Mouse (Mus musculus) neural tube, embryonic 12.5 days (tissue): ENCODE data around the gene Rpl36al. TPM values are rescaled to one million over a fixed set of nuclear protein-coding genes. Genes with fewer than 3 reads are reported as not detected.
A peak's percentile ranks its signal among the peaks of the same experiment; 100 is the strongest.
"Not testable (repeated sequence)": the region's sequence is repeated elsewhere in the genome, so short reads cannot be mapped to it uniquely, and the experiment has no call there.

Source experiments
- ATAC-seq: fragments of 200-750 bp; cut with Nextera tagmentation; 2 replicates; pipeline ENCODE4 v1.8.0; 2017; ENCODE audit warnings: low read depth, mild to moderate bottlenecking, moderate TSS enrichment, moderate library complexity; ENCODE audit not compliant: low FRiP score
- H3K27ac ChIP-seq: fragments of 300-500 bp; sonication (generic); 2 replicates; pipeline ENCODE4 v1.5.1; 2016
- H3K27me3 ChIP-seq: fragments of 300-500 bp; sonication (generic); replicated peaks from 2 replicates; pipeline ENCODE4 v1.6.1; 2016; ENCODE audit warnings: mild to moderate bottlenecking
- H3K36me3 ChIP-seq: fragments of 300-500 bp; sonication (generic); 2 replicates; pipeline ENCODE4 v1.6.1; 2016; ENCODE audit warnings: mild to moderate bottlenecking
- H3K4me1 ChIP-seq: fragments of 300-500 bp; sonication (generic); 2 replicates; pipeline ENCODE4 v1.6.1; 2016
- H3K4me2 ChIP-seq: fragments of 300-500 bp; sonication (generic); replicated peaks from 2 replicates; pipeline ENCODE4 v1.6.1; 2016; ENCODE audit warnings: mild to moderate bottlenecking
- H3K4me3 ChIP-seq: fragments of 300-500 bp; sonication (generic); 2 replicates; pipeline ENCODE4 v1.5.1; 2016
- H3K9ac ChIP-seq: fragments of 300-500 bp; sonication (generic); 2 replicates; pipeline ENCODE4 v1.6.1; 2016; ENCODE audit warnings: mild to moderate bottlenecking
- H3K9me3 ChIP-seq: fragments of 300-500 bp; sonication (generic); 2 replicates; pipeline ENCODE4 v1.6.1; 2016; ENCODE audit warnings: mild to moderate bottlenecking
- WGBS: fragments of 180-500 bp; shearing (Covaris S2); methylation state at CpG from one replicate; pipeline ENCODE4 v1.1.7; 2016; 5-methylcytosine and 5-hydroxymethylcytosine counted together
- polyA plus RNA-seq: library from polyadenylated mRNA; unstranded; fragments of >200 nt; fragmentation: Nextera tagmentation; extraction: Ambion mirVana; gene quantifications from 2 replicates; pipeline ENCODE4 v1.2.1, GENCODE M21; 2016

Gene Rpl36al
- polyA plus RNA-seq, 1 experiment from 2014 or later = 444 TPM

DNA sequence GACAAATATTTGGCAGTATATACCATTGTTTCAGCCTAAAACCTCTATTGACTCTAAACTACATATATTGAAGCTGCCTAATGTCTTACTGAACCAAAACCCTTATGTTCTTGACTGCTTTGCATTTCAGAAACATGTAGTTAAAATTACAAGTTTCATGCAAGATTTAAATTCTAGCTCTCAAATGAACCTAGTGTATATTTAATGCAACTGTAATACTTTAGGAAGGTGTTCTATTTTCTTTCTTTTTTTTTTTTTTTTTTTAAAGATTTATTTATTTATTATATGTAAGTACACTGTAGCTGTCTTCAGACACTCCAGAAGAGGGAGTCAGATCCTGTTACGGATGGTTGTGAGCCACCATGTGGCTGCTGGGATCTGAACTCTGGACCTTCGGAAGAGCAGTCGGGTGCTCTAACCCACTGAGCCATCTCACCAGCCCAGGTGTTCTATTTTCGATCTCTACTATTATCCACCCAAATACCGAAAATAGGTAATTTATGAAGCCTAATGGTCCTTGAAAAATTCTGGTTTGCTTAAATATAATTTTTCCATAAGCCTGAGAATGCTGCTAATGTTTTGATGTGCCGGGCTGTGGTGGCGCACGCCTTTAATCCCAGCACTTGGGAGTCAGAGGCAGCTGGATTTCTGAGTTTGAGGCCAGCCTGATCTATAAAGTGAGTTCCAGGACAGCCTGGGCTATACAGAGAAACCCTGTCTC lies 16.9 kb downstream of the Rpl36al start:
- WGBS = 66% methylated on average over 8 of the region's 8 CpGs
- Histone ChIP-seq H3K4me2 (peak overlapping the region; percentile 96; the same call in 1 of the 2 replicates), H3K4me1 (peaks cover 14% of the 10 kb centered on the region)
- H3K4me3 ChIP-seq, H3K36me3 ChIP-seq, H3K27ac ChIP-seq, H3K9ac ChIP-seq, H3K27me3 ChIP-seq, H3K9me3 ChIP-seq, ATAC-seq: not testable (repeated sequence)

DNA sequence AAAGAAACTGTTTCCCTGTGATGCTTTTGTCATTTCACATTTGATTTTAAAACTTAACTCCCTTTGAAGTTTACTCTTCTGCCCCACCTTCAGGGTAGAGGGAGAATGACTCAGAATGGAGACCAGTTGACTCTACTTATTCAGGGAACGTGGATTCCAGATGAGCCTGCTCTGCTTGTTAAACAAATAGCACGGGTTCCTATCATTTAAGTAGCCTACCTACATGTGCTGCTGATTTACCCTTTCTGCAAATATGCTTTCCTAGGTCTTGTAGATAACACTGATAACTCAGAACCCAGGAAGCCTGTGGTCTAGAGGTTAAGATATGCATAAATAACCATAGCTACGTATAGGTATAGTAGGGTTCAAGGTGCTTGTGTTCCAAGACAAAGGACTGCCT lies 19.0 kb downstream of the Rpl36al start:
- no peaks in the 10 kb centered on the region for H3K27me3 ChIP-seq
- ATAC-seq = no peak
- no peak overlapping the region for H3K4me2 ChIP-seq
- peaks cover 13% of the 10 kb centered on the region for H3K4me1 ChIP-seq
- H3K36me3 ChIP-seq = no peaks in the 10 kb centered on the region
- H3K4me3 ChIP-seq = no peak overlapping the region
- H3K9me3 ChIP-seq = no peaks in the 10 kb centered on the region
- 60% methylated on average over 3 of the region's 3 CpGs for WGBS
- no peak overlapping the region for H3K27ac ChIP-seq
- H3K9ac ChIP-seq = no peak overlapping the region

DNA sequence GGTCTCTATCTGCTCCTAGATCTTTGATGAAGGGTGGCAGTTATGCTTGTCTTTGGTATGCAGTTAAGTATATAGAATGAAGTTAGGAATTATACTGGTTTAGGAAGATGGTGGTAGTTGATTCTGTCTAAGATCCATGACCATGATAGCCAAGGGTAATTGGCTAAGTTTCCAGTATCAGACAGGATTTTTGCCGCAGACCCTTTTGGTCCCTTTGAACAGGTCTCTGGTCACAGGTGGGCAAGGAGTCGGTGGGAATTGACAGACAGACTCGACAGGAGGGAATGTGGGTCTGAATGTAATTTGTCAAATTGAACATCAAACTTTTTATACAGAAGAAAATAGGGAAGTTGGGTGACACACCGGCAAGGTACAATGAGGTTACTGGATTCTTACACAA lies 20.3 kb downstream of the Rpl36al start:
- H3K4me3 ChIP-seq, H3K9ac ChIP-seq, ATAC-seq, H3K27me3 ChIP-seq, H3K36me3 ChIP-seq, H3K4me2 ChIP-seq, H3K27ac ChIP-seq, H3K9me3 ChIP-seq, H3K4me1 ChIP-seq: not testable (repeated sequence)
- 85% methylated on average over 4 of the region's 4 CpGs for WGBS

DNA sequence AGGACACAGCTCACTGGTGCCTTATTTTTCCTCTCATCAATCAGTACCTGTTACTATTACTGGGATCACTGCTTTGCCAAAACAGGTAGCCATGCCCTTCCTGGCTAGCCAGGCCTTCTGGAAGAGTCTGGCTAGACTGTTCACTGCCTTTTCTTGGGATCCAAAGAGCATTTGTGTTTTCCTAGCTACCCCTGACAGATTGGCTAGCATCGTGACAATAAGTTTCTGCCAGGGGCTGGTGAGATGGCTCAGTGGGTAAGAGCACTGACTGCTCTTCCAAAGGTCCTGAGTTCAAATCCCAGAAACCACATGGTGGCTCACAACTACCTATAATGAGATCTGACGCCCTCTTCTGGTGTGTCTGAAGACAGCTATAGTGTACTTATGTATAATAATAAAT lies 23.2 kb downstream of the Rpl36al start:
- H3K4me2 ChIP-seq, H3K9me3 ChIP-seq, H3K9ac ChIP-seq, ATAC-seq, H3K4me3 ChIP-seq, H3K4me1 ChIP-seq, H3K27me3 ChIP-seq, H3K27ac ChIP-seq: not testable (repeated sequence)
- WGBS = 83% methylated on average over 2 of the region's 2 CpGs
- peaks cover 17% of the 10 kb centered on the region for H3K36me3 ChIP-seq

DNA sequence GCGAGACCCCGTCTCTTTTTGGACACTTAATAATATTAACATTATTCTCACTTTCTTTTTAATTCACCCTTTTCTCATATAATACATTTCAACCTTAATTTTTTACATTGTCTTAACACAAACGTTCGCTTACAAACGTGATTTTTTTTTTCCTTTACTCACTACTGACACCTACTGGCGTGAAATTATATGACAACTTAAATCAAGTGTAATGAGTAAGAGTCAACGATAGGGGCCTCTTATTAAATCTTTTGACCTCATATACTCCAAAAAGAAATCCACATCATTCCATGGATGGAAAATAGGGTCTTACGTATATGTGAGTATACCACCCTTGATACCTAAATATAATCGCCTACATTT lies 24.3 kb downstream of the Rpl36al start:
- H3K36me3 ChIP-seq = peaks cover 17% of the 10 kb centered on the region
- ATAC-seq = 0 out of 2 replicates have a peak, but pooled peaks have one; percentile 4
- H3K4me1 ChIP-seq = peaks cover 5% of the 10 kb centered on the region
- H3K9ac ChIP-seq = no peak overlapping the region
- no peak overlapping the region for H3K27ac ChIP-seq
- 5% methylated on average over 9 of the region's 9 CpGs for WGBS
- peak overlapping the region; percentile 24; the same call in 1 of the 2 replicates for H3K4me2 ChIP-seq
- H3K27me3 ChIP-seq = no peaks in the 10 kb centered on the region
- H3K4me3 ChIP-seq = no peak overlapping the region
- no peaks in the 10 kb centered on the region for H3K9me3 ChIP-seq

DNA sequence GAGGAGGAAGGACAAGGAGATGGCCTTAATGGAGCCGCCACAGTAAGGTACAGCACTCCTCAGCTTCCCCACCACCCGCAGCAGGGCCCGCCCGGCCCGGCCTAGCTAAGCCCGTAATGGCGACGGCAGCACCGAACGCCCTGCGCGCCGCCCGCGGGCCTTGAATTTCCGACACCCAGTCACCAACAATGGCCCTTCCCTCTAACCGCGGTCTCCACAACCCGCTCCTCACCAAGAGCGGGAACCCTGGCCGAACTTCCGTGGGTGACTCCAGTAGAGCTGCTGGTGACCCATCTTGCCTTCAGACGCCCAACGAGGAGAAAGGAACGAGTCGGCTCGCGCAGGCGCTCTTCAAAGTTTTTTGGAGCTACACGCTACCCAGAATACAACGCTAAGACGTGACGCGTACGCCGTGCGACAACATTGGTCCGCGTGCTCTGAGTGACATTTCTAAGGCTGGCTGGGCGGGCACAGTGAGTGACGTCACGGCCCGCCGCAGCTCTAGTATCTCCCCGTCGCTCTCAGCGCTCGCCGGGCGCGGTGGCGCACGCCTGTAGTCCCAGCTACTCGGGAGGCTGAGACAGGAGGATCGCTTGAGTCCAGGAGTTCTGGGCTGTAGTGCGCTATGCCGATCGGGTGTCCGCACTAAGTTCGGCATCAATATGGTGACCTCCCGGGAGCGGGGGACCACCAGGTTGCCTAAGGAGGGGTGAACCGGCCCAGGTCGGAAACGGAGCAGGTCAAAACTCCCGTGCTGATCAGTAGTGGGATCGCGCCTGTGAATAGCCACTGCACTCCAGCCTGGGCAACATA lies 24.9 kb downstream of the Rpl36al start, which contains the start of gene Rps29:
TSS of gene Rps29 (minus strand) at position 422 of the 813 bp plus-strand sequence.
- peak within 1 kb of the TSS; percentile 73 for H3K4me3 ChIP-seq
- not testable (repeated sequence) for H3K27me3 ChIP-seq, H3K4me1 ChIP-seq, H3K9me3 ChIP-seq
- peak within 1 kb of the TSS; percentile 87 for H3K9ac ChIP-seq
- peak within 1 kb of the TSS; percentile 79; the same call in 1 of the 2 replicates for H3K27ac ChIP-seq
- peak within 1 kb of the TSS; percentile 71 for H3K4me2 ChIP-seq
- ATAC-seq = peak; percentile 99
- peaks cover 17% of the 10 kb centered on the region for H3K36me3 ChIP-seq
- WGBS = under 1% methylated on average over 62 of the region's 68 CpGs

DNA sequence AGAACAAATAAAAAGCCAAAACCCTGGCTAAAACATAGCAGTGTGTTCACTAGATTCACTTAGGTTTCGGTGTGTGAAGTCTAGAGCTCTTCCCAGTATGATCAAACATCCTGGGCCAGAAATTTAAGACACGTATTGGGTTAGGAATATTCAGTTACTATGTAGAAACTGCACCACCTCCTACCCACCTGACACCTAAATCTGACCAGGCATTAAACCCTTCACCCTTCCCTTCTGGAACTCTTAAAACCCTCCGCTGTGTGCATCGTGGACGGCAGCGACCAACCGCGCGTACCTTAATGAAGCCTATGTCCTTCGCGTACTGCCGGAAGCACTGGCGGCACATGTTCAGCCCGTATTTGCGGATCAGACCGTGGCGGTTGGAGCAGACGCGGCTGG lies 25.5 kb downstream of the Rpl36al start:
- ATAC-seq = no peak
- Histone ChIP-seq H3K4me3 (peak overlapping the region; percentile 73), H3K9me3 (no peaks in the 10 kb centered on the region), H3K4me1 (peaks cover 5% of the 10 kb centered on the region), H3K4me2 (peak overlapping the region; percentile 71), H3K27ac (peak overlapping the region; percentile 79; the same call in 1 of the 2 replicates), H3K9ac (peak overlapping the region; percentile 87), H3K36me3 (peaks cover 17% of the 10 kb centered on the region), H3K27me3 (no peaks in the 10 kb centered on the region)
- WGBS = 1% methylated on average over 19 of the region's 19 CpGs

DNA sequence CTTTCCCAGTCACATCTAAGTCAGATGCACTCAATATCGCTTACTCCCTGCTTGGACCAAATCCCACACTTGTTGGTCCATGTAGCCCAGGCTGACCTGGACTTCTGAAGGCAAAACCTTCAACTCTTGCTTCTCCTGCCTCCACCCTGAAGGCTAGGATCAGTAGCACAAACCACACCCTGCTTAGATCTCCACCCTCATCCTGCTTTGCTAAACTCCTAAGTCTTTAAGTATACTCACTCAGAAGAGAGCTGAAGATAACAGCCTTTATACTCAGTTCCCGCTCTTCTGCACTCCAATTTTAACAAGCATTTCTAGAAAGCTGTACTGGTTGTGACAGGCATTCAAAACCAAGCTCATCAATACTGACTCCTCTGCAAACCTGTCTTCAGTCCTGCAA lies 26.8 kb downstream of the Rpl36al start:
- 95% methylated on average over 2 of the region's 2 CpGs for WGBS
- Histone ChIP-seq H3K4me1 (peaks cover 5% of the 10 kb centered on the region), H3K36me3 (peaks cover 17% of the 10 kb centered on the region), H3K4me3 (no peak overlapping the region), H3K27ac (no peak overlapping the region), H3K9me3 (no peaks in the 10 kb centered on the region), H3K4me2 (0 out of 2 replicates have a peak overlapping the region, but pooled peaks have one; percentile 71), H3K27me3 (no peaks in the 10 kb centered on the region), H3K9ac (no peak overlapping the region)
- ATAC-seq = no peak

DNA sequence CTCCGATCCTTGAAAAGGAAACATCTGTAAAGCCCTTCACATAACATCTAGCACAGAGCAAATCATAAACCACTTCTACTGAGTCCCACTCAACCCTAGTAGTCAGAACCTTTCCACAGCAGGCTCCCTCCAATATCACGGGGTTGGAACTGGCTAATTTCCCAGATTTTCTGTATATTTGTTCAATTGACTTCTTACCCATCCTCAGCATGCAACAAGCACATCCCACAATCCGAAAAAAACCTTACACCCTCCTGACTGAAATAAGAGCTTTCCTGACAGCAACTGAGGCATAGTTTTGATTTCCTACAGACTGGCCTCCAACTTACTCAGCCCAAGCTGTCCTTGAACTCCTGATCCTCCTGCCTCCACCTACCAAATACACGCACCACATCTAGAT lies 27.4 kb downstream of the Rpl36al start:
- Histone ChIP-seq H3K4me3 (no peak overlapping the region), H3K4me1 (peaks cover 5% of the 10 kb centered on the region), H3K9me3 (no peaks in the 10 kb centered on the region), H3K9ac (no peak overlapping the region), H3K4me2 (no peak overlapping the region), H3K27me3 (no peaks in the 10 kb centered on the region), H3K27ac (no peak overlapping the region), H3K36me3 (peaks cover 17% of the 10 kb centered on the region)
- WGBS = 85% methylated on average over 4 of the region's 4 CpGs
- ATAC-seq = no peak

DNA sequence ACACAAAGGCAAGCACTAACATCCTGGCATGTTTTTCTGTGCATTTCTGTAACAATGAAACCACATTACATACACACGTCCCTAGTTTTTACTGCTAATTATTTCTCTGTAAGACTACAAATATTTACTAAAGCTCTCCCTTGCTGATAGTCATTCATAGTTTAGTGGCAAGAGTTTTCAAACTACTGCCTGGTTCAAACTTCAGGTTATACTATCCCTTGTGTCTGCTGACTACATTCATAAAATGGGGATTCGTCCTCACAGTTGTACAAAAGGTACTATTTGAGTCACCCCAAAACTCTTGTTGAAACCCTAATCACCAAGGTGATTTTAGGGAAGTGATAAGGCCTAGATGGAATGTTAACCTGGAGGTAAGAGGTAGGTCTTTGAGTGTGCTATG lies 28.0 kb downstream of the Rpl36al start:
- 86% methylated on average over 2 of the region's 2 CpGs for WGBS
- H3K4me3 ChIP-seq = no peak overlapping the region
- ATAC-seq = no peak

DNA sequence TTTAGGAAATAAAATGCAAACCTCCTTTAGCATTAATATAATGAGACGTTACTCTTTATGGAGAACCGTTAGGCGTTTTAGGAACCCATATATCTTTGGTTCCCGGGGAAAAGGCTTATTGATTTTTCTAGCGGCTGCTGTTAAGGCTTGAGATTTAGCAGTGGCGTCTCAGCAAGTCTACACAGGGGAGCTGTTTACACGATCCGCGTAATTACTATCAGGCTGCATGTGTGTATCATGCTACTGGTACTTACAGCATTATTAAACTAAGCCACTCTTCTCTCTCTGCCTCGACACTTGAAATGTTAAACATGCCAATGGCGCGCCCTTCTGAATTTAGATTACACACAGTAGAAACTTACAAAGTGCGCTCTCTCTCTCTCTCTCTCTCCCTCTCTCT lies 33.8 kb downstream of the Rpl36al start:
- Histone ChIP-seq H3K27me3 (no peaks in the 10 kb centered on the region), H3K36me3 (no peaks in the 10 kb centered on the region), H3K4me1 (no peaks in the 10 kb centered on the region), H3K9me3 (no peaks in the 10 kb centered on the region), H3K27ac (no peak overlapping the region), H3K4me3 (no peak overlapping the region), H3K9ac (no peak overlapping the region), H3K4me2 (no peak overlapping the region)
- no peak for ATAC-seq
- WGBS = 67% methylated on average over 13 of the region's 13 CpGs

More for the DNA sequence above, 28.0 kb downstream of the Rpl36al start:
- Histone ChIP-seq H3K9ac (no peak overlapping the region), H3K9me3 (no peaks in the 10 kb centered on the region), H3K27ac (no peak overlapping the region), H3K27me3 (no peaks in the 10 kb centered on the region), H3K4me1 (peaks cover 5% of the 10 kb centered on the region), H3K36me3 (peaks cover 17% of the 10 kb centered on the region), H3K4me2 (no peak overlapping the region)

DNA sequence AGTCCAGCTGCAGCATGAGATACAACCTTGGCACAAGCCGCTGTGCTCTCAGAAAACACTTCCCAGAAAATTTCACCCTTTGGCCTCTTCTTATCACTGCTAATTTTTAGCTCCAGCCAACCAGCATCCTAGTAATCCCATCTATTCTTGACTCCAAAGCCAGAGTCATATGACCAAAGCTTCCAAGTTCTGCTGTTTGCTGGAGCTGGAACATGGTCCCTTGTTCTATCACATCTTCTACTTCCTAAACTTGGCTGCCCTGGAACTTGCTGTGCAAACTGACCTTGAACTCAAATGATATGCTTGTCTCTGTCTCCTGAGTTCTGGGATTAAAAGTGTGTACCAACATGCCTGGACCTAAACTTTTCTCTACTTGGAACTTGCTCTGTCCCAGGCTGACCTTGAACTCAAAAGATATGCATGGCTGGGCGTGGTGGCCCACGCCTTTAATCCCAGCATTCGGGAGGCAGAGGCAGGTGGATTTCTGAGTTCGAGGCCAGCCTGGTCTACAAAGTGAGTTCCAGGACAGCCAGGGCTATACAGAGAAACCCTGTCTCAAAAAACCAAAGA lies 36.6 kb downstream of the Rpl36al start:
- no peaks in the 10 kb centered on the region for H3K9me3 ChIP-seq
- H3K9ac ChIP-seq = no peak overlapping the region
- H3K27ac ChIP-seq = no peak overlapping the region
- 90% methylated on average over 5 of the region's 5 CpGs for WGBS
- H3K4me3 ChIP-seq = no peak overlapping the region
- no peak for ATAC-seq
- H3K27me3 ChIP-seq = no peaks in the 10 kb centered on the region
- no peaks in the 10 kb centered on the region for H3K36me3 ChIP-seq
- H3K4me1 ChIP-seq = no peaks in the 10 kb centered on the region
- H3K4me2 ChIP-seq = no peak overlapping the region
